Mouse (Mus musculus) testis, adult 2 months (tissue): ENCODE results near the gene Fbxl16.

Experiments used
- CTCF ChIP-seq: fragments of 200-500 bp; IDR thresholded peaks from 2 replicates; pipeline ENCODE4 v1.5.1; 2012; ENCODE audit warnings: low read depth, mild to moderate bottlenecking, inconsistent platforms, low read length, moderate library complexity; ENCODE audit not compliant: control insufficient read depth, insufficient read depth, insufficient replicate concordance
- POLR2A ChIP-seq: fragments of 200-500 bp; IDR thresholded peaks from 2 replicates; pipeline ENCODE4 v1.6.1; 2012; ENCODE audit warnings: low read depth, mild to moderate bottlenecking, inconsistent platforms, low read length, moderate library complexity; ENCODE audit not compliant: control insufficient read depth

DNA sequence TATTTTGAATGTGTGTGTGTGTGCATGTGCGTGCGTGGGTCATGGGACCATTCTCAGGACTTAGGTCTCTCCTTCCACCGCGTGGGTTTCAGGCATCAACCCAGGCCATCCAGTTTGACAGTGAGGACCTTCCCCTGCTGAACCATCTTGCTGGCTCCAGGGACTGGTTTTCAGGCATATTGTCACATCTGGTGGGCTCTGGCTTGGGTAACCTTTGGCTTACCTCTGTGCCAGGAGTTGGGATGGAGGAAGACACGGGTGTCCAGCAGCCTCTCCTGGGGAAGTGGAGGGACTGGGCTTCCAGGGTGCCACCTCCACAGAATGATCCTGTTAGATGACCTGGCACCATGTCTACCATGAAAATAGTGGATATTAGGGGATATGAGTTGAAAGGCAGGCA is 30.9 kb upstream of the Fbxl16 start:
- TF ChIP-seq POLR2A (no peak), CTCF (no peak)
